In the genomic region with DNA sequence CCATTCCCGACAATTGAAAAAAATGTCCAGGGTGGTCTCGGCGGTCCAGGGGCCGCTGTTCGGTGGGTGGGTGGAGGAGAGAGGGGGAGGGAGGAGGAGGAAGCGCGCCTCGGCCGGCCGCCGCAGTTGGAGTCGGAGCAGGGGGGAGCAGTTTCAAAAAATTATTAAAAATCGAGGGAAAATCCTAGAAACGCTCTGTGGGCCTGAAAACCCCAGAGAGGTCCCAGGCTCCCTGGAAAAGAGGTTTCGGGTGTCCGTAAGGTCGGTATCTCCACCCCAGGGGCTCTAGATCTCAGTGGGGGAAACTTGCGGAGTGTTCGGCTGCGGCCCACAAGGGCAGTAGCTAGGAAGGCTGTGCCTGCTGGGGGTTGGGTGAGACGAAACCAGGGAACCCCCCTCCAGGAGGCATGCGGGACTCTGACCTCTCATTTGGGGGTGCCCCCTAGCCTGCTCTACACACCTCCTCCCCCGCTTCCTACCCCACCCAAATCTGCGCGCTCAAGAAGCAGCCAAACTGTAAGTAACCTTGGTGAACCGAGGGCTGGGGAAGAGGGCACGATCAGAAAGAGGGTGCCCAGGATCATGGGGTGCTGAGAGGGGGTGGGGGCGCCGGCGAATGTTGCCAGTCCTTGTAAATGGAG, we compare ENCODE assay signal across 8 mouse cellular contexts. TPM values are rescaled to one million over a fixed set of nuclear protein-coding genes. Genes with fewer than 3 reads are reported as not detected.
DNase-seq lines count a peak whose midpoint lies in the region; ATAC-seq and TF ChIP-seq lines count a peak whose summit lies in the region.

No protein-coding gene starts in this region.

- H3K27me3 ChIP-seq in liver, adult 2 months (ENCODE audit: control insufficient read depth, insufficient read depth, low read length), result peaks cover 5% of the 10 kb centered on the region; the same call in 1 of the 2 replicates
- peaks cover 23% of the 10 kb centered on the region for H3K27me3 ChIP-seq in forebrain, postnatal 0 days (ENCODE audit: insufficient read depth, low read length)
- H3K27me3 ChIP-seq in intestine, postnatal 0 days (replicated peaks; ENCODE audit: control insufficient read depth, insufficient read depth, low read length), result peaks cover 10% of the 10 kb centered on the region; the same call in 1 of the 2 replicates

- no peak for DNase-seq in liver, adult 2 months (ENCODE audit: extremely low read depth, low read depth, low spot score)
- DNase-seq in liver, result no peak
- DNase-seq in ZHBTc4 (ENCODE audit: low read depth, low spot score), result peak; percentile 54
- no peak for DNase-seq in forebrain, postnatal 0 days
- DNase-seq in lung, postnatal 4 days, result peak; percentile 53
- DNase-seq in testis, postnatal 10 days (ENCODE audit: low spot score), result peak; percentile 63
- no peak for DNase-seq in cerebellum, adult 18-20 months

- no peaks in the 10 kb centered on the region for H3K36me3 ChIP-seq in liver, adult 2 months (ENCODE audit: control insufficient read depth, insufficient read depth, low read length)
- H3K36me3 ChIP-seq in forebrain, postnatal 0 days (ENCODE audit: insufficient read depth), result no peaks in the 10 kb centered on the region
- peaks cover 8% of the 10 kb centered on the region; the same call in 1 of the 2 replicates for H3K36me3 ChIP-seq in intestine, postnatal 0 days (ENCODE audit: control insufficient read depth, insufficient read depth)

- TF ChIP-seq POLR2A in liver, adult 2 months (IDR thresholded peaks at IDR 0.05; ENCODE audit: extremely low read depth, insufficient read depth, low read length), result no peak

- no peak for TF ChIP-seq CTCF in liver, adult 2 months (IDR thresholded peaks at IDR 0.05; ENCODE audit: low read depth, low read length)
- TF ChIP-seq CTCF in forebrain, postnatal 0 days (IDR thresholded peaks at IDR 0.05; ENCODE audit: low read depth), result no peak
- no peak; the same call in 1 of the 2 replicates for TF ChIP-seq CTCF in intestine, postnatal 0 days (IDR thresholded peaks at IDR 0.05; ENCODE audit: low read depth)

- peak overlapping the region; percentile 23 for H3K27ac ChIP-seq in liver, adult 2 months (replicated peaks; ENCODE audit: insufficient read depth, low read depth, low read length)
- H3K27ac ChIP-seq in forebrain, postnatal 0 days (ENCODE audit: low read depth, low read length), result peak overlapping the region; percentile 69
- peak overlapping the region; percentile 61 for H3K27ac ChIP-seq in intestine, postnatal 0 days (ENCODE audit: low read depth, low read length)

- H3K9me3 ChIP-seq in forebrain, postnatal 0 days (ENCODE audit: low read length), result no peaks in the 10 kb centered on the region
- no peaks in the 10 kb centered on the region for H3K9me3 ChIP-seq in intestine, postnatal 0 days (ENCODE audit: control insufficient read depth)

- 2% methylated on average over 30 of the region's 30 CpGs for WGBS in liver, adult 2 months
- 2% methylated on average over 30 of the region's 30 CpGs for WGBS in forebrain, postnatal 0 days
- WGBS in intestine, postnatal 0 days, result under 1% methylated on average over 30 of the region's 30 CpGs

- no peaks in the 10 kb centered on the region for H3K79me2 ChIP-seq in liver, adult 2 months (ENCODE audit: control insufficient read depth, insufficient read depth, low read length)

- H3K4me2 ChIP-seq in forebrain, postnatal 0 days (ENCODE audit: low read depth), result peak overlapping the region; percentile 97
- peak overlapping the region; percentile 88 for H3K4me2 ChIP-seq in intestine, postnatal 0 days (replicated peaks; ENCODE audit: low read depth)

- peak overlapping the region; percentile 67 for H3K4me3 ChIP-seq in liver, adult 2 months (ENCODE audit: insufficient read depth, low read depth, low read length)
- H3K4me3 ChIP-seq in forebrain, postnatal 0 days (ENCODE audit: low read depth, low read length), result peak overlapping the region; percentile 58
- peak overlapping the region; percentile 65 for H3K4me3 ChIP-seq in intestine, postnatal 0 days (ENCODE audit: low read depth, low read length)

- no peak for ATAC-seq in forebrain, postnatal 0 days
- no peak for ATAC-seq in intestine, postnatal 0 days

- peak overlapping the region; percentile 66 for H3K9ac ChIP-seq in liver, adult 2 months (ENCODE audit: low read depth, low read length)
- H3K9ac ChIP-seq in forebrain, postnatal 0 days, result peak overlapping the region; percentile 64
- H3K9ac ChIP-seq in intestine, postnatal 0 days (ENCODE audit: low read depth, low read length), result peak overlapping the region; percentile 61

- H3K4me1 ChIP-seq in liver, adult 2 months (ENCODE audit: control insufficient read depth, insufficient read depth, low read length), result no peaks in the 10 kb centered on the region
- peaks cover 16% of the 10 kb centered on the region; the same call in 1 of the 2 replicates for H3K4me1 ChIP-seq in forebrain, postnatal 0 days (ENCODE audit: insufficient read depth)
- 0 out of 2 replicates have a peak, but pooled peaks cover 12% of the 10 kb centered on the region for H3K4me1 ChIP-seq in intestine, postnatal 0 days (replicated peaks; ENCODE audit: control insufficient read depth, insufficient read depth, low read length)

RNA-seq across cellular contexts. Expression of gene Ccnd2, which starts 2.6 kb away (rescaled TPM):
- 5.3 and 6.0 TPM in 2 replicates for total RNA-seq in liver, adult 2 months (2014; rRNA removed)
- 2.4 and 5.0 TPM in 2 replicates for polyA plus RNA-seq in liver, adult 2 months (2012; rRNA removed)
- 31.4 and 44.1 TPM in 2 replicates for total RNA-seq in forebrain, postnatal 0 days (2014; rRNA removed)
- 430 and 467 TPM in 2 replicates for polyA plus RNA-seq in forebrain, postnatal 0 days (2015; fragmentation: Nextera tagmentation; extraction: Ambion mirVana)
- polyA plus RNA-seq in intestine, postnatal 0 days (2015; fragmentation: Nextera tagmentation; extraction: Ambion mirVana), result 357 and 374 TPM in 2 replicates

RNA-seq across cellular contexts. Expression of gene Tigar, which starts 40.1 kb away (rescaled TPM):
- 2.3 and 2.4 TPM in 2 replicates for total RNA-seq in liver, adult 2 months (2014; rRNA removed)
- 3.8 and 4.2 TPM in 2 replicates for polyA plus RNA-seq in liver, adult 2 months (2012; rRNA removed)
- total RNA-seq in forebrain, postnatal 0 days (2014; rRNA removed), result 8.1 and 9.3 TPM in 2 replicates
- polyA plus RNA-seq in forebrain, postnatal 0 days (2015; fragmentation: Nextera tagmentation; extraction: Ambion mirVana), result 6.1 and 6.8 TPM in 2 replicates
- polyA plus RNA-seq in intestine, postnatal 0 days (2015; fragmentation: Nextera tagmentation; extraction: Ambion mirVana), result 4.6 and 4.8 TPM in 2 replicates

Comparison
In these comparisons a context has a peak if more than half of its experiments do, and no peak if none do; other contexts are left out.
1. DNase-seq: peak in ZHBTc4 (single experiment), lung, postnatal 4 days (2 of 2) and testis, postnatal 10 days (single experiment); none in liver, adult 2 months (single experiment), liver (single experiment), forebrain, postnatal 0 days (single experiment) and cerebellum, adult 18-20 months (0 of 2).
2. RNA of gene Ccnd2, which starts 2.6 kb away (polyA plus RNA-seq): 430 to 467 TPM in forebrain, postnatal 0 days and 357 to 374 TPM in intestine, postnatal 0 days; 2.4 to 5.0 TPM in liver, adult 2 months; every median in the first group is over 10 times any median in the second.
3. Peak in every context shown above with its lines, with median percentiles within 50 percentile points of each other: H3K27ac ChIP-seq, H3K4me3 ChIP-seq and H3K9ac ChIP-seq.